Mouse (Mus musculus) CH12.LX (cell line): ENCODE measurements at regions not wholly inside any gene's neighbourhood (a gene's known extent, or its start where the extent isn't known, plus 50 kb on each side); places are given as distances from the start of the nearest gene placed in this dataset.

Source experiments
- DNase-seq: peaks from one replicate; pipeline ENCODE4 v3.0.0-alpha.2; 2013; ENCODE audit errors: extremely low read depth
- H3K27ac ChIP-seq: 2 replicates; pipeline ENCODE4 v1.5.1; 2012; ENCODE audit warnings: low read depth, mild to moderate bottlenecking, control low read depth, moderate library complexity; ENCODE audit not compliant: insufficient read depth
- H3K27me3 ChIP-seq: replicated peaks from 2 replicates; pipeline ENCODE3; 2012; ENCODE audit warnings: inconsistent platforms
- H3K36me3 ChIP-seq, 2 experiments: replicated peaks in 1 of 2; 2 replicates each; pipeline versions ENCODE3 to v1.6.1; 2012; ENCODE audit warnings: inconsistent platforms in 1 of 2, low read length in 1 of 2, mild to moderate bottlenecking in 1 of 2, mixed read lengths in 1 of 2, moderate library complexity in 1 of 2; ENCODE audit not compliant: control insufficient read depth in 1 of 2, insufficient read depth in 1 of 2
- H3K4me1 ChIP-seq, 2 experiments: 2 replicates each; pipeline ENCODE4 v1.6.1; 2012; ENCODE audit warnings: inconsistent platforms in 1 of 2, moderate library complexity in 1 of 2; ENCODE audit not compliant: insufficient read depth in 2 of 2, control insufficient read depth in 1 of 2
- H3K4me2 ChIP-seq: 2 replicates; pipeline ENCODE4 v1.6.1; 2012; ENCODE audit warnings: low read depth, mild to moderate bottlenecking, control low read depth; ENCODE audit not compliant: poor library complexity, insufficient read depth, severe bottlenecking
- H3K4me3 ChIP-seq, 3 experiments: fragments of 150-350 bp in 1 of 3; sonication (generic) in 1 of 3; replicated peaks in 1 of 3; 2 replicates each; pipeline versions ENCODE3 to v1.5.1; 2011 to 2012; ENCODE audit warnings: low read depth in 2 of 3, low read length in 2 of 3, mild to moderate bottlenecking in 2 of 3, moderate library complexity in 2 of 3, control low read depth in 1 of 3, improper control_type of control experiment in 1 of 3, inconsistent platforms in 1 of 3, mixed read lengths in 1 of 3; ENCODE audit not compliant: poor library complexity in 1 of 3
- H3K79me2 ChIP-seq: replicated peaks from 2 replicates; pipeline ENCODE4 v1.6.1; 2012; ENCODE audit warnings: mild to moderate bottlenecking, moderate library complexity; ENCODE audit not compliant: control insufficient read depth, poor library complexity, insufficient read depth, severe bottlenecking; ENCODE audit errors: extremely low read depth
- H3K9ac ChIP-seq: 2 replicates; pipeline ENCODE4 v1.6.1; 2012; ENCODE audit warnings: low read depth, mild to moderate bottlenecking, control low read depth, moderate library complexity; ENCODE audit not compliant: insufficient read depth
- H3K9me3 ChIP-seq: replicated peaks from 2 replicates; pipeline ENCODE3; 2012; ENCODE audit warnings: low read length, inconsistent platforms, mixed read lengths
- E2F4 ChIP-seq: IDR thresholded peaks from 2 replicates; pipeline ENCODE4 v1.6.1; 2011; ENCODE audit warnings: low read depth, low read length, improper control_type of control experiment; ENCODE audit not compliant: insufficient replicate concordance
- ETS1 ChIP-seq: conservative IDR thresholded peaks from 2 replicates; pipeline ENCODE4 v1.6.1; 2012; ENCODE audit warnings: low read depth, mild to moderate bottlenecking, inconsistent platforms, low read length, improper control_type of control experiment, moderate library complexity
- GABPA ChIP-seq: IDR thresholded peaks from 2 replicates; pipeline ENCODE4 v1.6.1; 2012; ENCODE audit warnings: low read depth, low read length, improper control_type of control experiment, inconsistent platforms; ENCODE audit not compliant: insufficient replicate concordance
- KAT2A ChIP-seq: IDR thresholded peaks from 2 replicates; pipeline ENCODE4 v1.6.1; 2012; ENCODE audit warnings: low read length, improper control_type of control experiment, inconsistent platforms; ENCODE audit not compliant: insufficient replicate concordance
- MAFK ChIP-seq: IDR thresholded peaks from 2 replicates; pipeline ENCODE4 v1.6.1; 2011; ENCODE audit warnings: low read length, improper control_type of control experiment; ENCODE audit not compliant: insufficient replicate concordance
- MAX ChIP-seq: IDR thresholded peaks from 2 replicates; pipeline ENCODE4 v1.6.1; 2011; ENCODE audit warnings: low read length, improper control_type of control experiment
- MAZ ChIP-seq: IDR thresholded peaks from 2 replicates; pipeline ENCODE4 v1.6.1; 2012; ENCODE audit warnings: low read depth, mild to moderate bottlenecking, inconsistent platforms, low read length, improper control_type of control experiment, moderate library complexity
- MEF2A ChIP-seq: IDR thresholded peaks from 2 replicates; pipeline ENCODE4 v1.6.1; 2014; ENCODE audit warnings: low read depth, mild to moderate bottlenecking, inconsistent platforms, low read length, improper control_type of control experiment, borderline replicate concordance
- POLR2A ChIP-seq: IDR thresholded peaks from 2 replicates; pipeline ENCODE4 v1.6.1; 2011; ENCODE audit warnings: low read depth, mild to moderate bottlenecking, improper control_type of control experiment, low read length
- POLR2AphosphoS2 ChIP-seq: IDR thresholded peaks from 2 replicates; pipeline ENCODE4 v1.6.1; 2011; ENCODE audit warnings: low read depth, low read length, improper control_type of control experiment
- RAD21 ChIP-seq: IDR thresholded peaks from 2 replicates; pipeline ENCODE4 v1.6.1; 2011; ENCODE audit warnings: low read depth, mild to moderate bottlenecking, low read length, improper control_type of control experiment, moderate library complexity
- RCOR1 ChIP-seq: conservative IDR thresholded peaks from 2 replicates; pipeline ENCODE4 v1.6.1; 2012; ENCODE audit warnings: low read depth, mild to moderate bottlenecking, inconsistent platforms, low read length, improper control_type of control experiment
- SIN3A ChIP-seq: IDR thresholded peaks from 2 replicates; pipeline ENCODE4 v1.6.1; 2012; ENCODE audit warnings: low read length, improper control_type of control experiment, inconsistent platforms
- SMC3 ChIP-seq: IDR thresholded peaks from 2 replicates; pipeline ENCODE4 v1.6.1; 2011; ENCODE audit warnings: low read depth, low read length, improper control_type of control experiment
- TBP ChIP-seq: conservative IDR thresholded peaks from 2 replicates; pipeline ENCODE4 v1.6.1; 2011; ENCODE audit warnings: low read depth, low read length, improper control_type of control experiment
- TCF12 ChIP-seq: IDR thresholded peaks from 2 replicates; pipeline ENCODE4 v1.6.1; 2014; ENCODE audit warnings: low read depth, mild to moderate bottlenecking, inconsistent platforms, low read length, improper control_type of control experiment
- UBTF ChIP-seq: IDR thresholded peaks from 2 replicates; pipeline ENCODE4 v1.6.1; 2012; ENCODE audit warnings: low read depth, mild to moderate bottlenecking, inconsistent platforms, low read length, improper control_type of control experiment, moderate library complexity
- USF1 ChIP-seq: IDR thresholded peaks from 2 replicates; pipeline ENCODE4 v1.6.1; 2014; ENCODE audit warnings: low read depth, mild to moderate bottlenecking, inconsistent platforms, low read length, improper control_type of control experiment
- ZC3H11A ChIP-seq: IDR thresholded peaks from 2 replicates; pipeline ENCODE4 v1.6.1; 2012; ENCODE audit warnings: low read depth, mild to moderate bottlenecking, inconsistent platforms, low read length, improper control_type of control experiment
- ZKSCAN1 ChIP-seq: IDR thresholded peaks from 2 replicates; pipeline ENCODE4 v1.6.1; 2012; ENCODE audit warnings: low read depth, inconsistent platforms, low read length, improper control_type of control experiment, borderline replicate concordance
- ZMIZ1 ChIP-seq: IDR thresholded peaks from 2 replicates; pipeline ENCODE4 v1.6.1; 2012; ENCODE audit warnings: low read depth, mild to moderate bottlenecking, inconsistent platforms, low read length, improper control_type of control experiment
- ZNF384 ChIP-seq: IDR thresholded peaks from 2 replicates; pipeline ENCODE4 v1.6.1; 2012; ENCODE audit warnings: low read depth, low read length, improper control_type of control experiment, inconsistent platforms
- dilution Hi-C: fragments of 300-500 bp; cut with MboI; formaldehyde crosslinking; loops from 2 replicates; pipeline ENCODE4 v1.14.3; 2020; ENCODE audit warnings: low sequenced_read_pairs; ENCODE audit not compliant: extremely low pct_unique_long_range_greater_than_20kb, extremely low pct_ligation_motif_present
- in situ Hi-C: fragments of 300-500 bp; cut with MboI; formaldehyde crosslinking; loops from 3 replicates; pipeline ENCODE4 v1.14.3; 2019; ENCODE audit warnings: low sequenced_read_pairs, low pct_ligation_motif_present, low pct_unique_long_range_greater_than_20kb, mixed read lengths

- TF ChIP-seq ZC3H11A (no peak), E2F4 (no peak), SIN3A (no peak), MAFK (no peak), ZKSCAN1 (no peak), MAZ (no peak), UBTF (no peak), ETS1 (no peak), MAX (no peak), MEF2A (no peak), USF1 (no peak), ZNF384 (no peak), ZMIZ1 (no peak), SMC3 (no peak)
- TF ChIP-seq, all 38 proteins: peak for 0
- Histone ChIP-seq H3K9ac (no peak overlapping the region), H3K27me3 (no peaks in the 10 kb centered on the region), H3K79me2 (no peaks in the 10 kb centered on the region), H3K27ac (no peak overlapping the region), H3K4me1 (peaks cover 2 to 22% of the 10 kb centered on the region in 2 experiments; a peak in 3 of 4 replicates), H3K4me3 (no peak overlapping the region), H3K36me3 (no peaks in the 10 kb centered on the region), H3K9me3 (no peaks in the 10 kb centered on the region), H3K4me2 (no peak overlapping the region)
- no peak for DNase-seq
- dilution Hi-C loops, result no loop called here
- in situ Hi-C loops, result no loop called here
Observed at GRCm38 (mm10) chr14:102722633-102723032, 259.8 kb downstream of the Kctd12 start.

- Histone ChIP-seq H3K4me3 (no peak overlapping the region), H3K4me2 (no peak overlapping the region), H3K79me2 (no peaks in the 10 kb centered on the region), H3K4me1 (peaks cover 2 to 22% of the 10 kb centered on the region in 2 experiments; a peak in 3 of 4 replicates), H3K36me3 (no peaks in the 10 kb centered on the region)
- dilution Hi-C loops, result no loop called here
- DNase-seq, result peak; percentile 48
- TF ChIP-seq MAZ, result no peak
- TF ChIP-seq POLR2A, result no peak
- TF ChIP-seq ZC3H11A, result no peak
- TF ChIP-seq MAFK, result no peak
- TF ChIP-seq ZKSCAN1, result no peak
- no peak for TF ChIP-seq MAX
- TF ChIP-seq RAD21, result no peak
- TF ChIP-seq ZNF384, result no peak
- TF ChIP-seq ZMIZ1, result no peak
- no peak for TF ChIP-seq E2F4
- TF ChIP-seq GABPA, result no peak
- no peak for TF ChIP-seq POLR2AphosphoS2
- TF ChIP-seq TBP, result no peak
- TF ChIP-seq KAT2A, result no peak
- no peak for TF ChIP-seq TCF12
- no peak for TF ChIP-seq RCOR1
- TF ChIP-seq UBTF, result no peak
- TF ChIP-seq USF1, result no peak
- TF ChIP-seq, all 38 proteins: peak for 0
- no peaks in the 10 kb centered on the region for H3K27me3 ChIP-seq
- H3K9me3 ChIP-seq, result no peaks in the 10 kb centered on the region
- H3K27ac ChIP-seq, result no peak overlapping the region
- in situ Hi-C loops, result no loop called here
- H3K9ac ChIP-seq, result no peak overlapping the region
Observed at GRCm38 (mm10) chr14:102718558-102718957, 263.9 kb downstream of the Kctd12 start.
